Mouse (Mus musculus) CH12.LX (cell line): Measurements from ENCODE around the gene Zbtb21. TPM values are rescaled to one million over a fixed set of nuclear protein-coding genes. Genes with fewer than 3 reads are reported as not detected.
A peak's percentile ranks its signal among the peaks of the same experiment; 100 is the strongest.
"Not testable (repeated sequence)": the region's sequence is repeated elsewhere in the genome, so short reads cannot be mapped to it uniquely, and the experiment has no call there.

Experiments
- DNase-seq: peaks from one replicate; pipeline ENCODE4 v3.0.0-alpha.2; 2013; ENCODE audit errors: extremely low read depth
- H3K27ac ChIP-seq: 2 replicates; pipeline ENCODE4 v1.5.1; 2012; ENCODE audit warnings: low read depth, mild to moderate bottlenecking, control low read depth, moderate library complexity; ENCODE audit not compliant: insufficient read depth
- H3K27me3 ChIP-seq: replicated peaks from 2 replicates; pipeline ENCODE3; 2012; ENCODE audit warnings: inconsistent platforms
- H3K36me3 ChIP-seq, 2 experiments: replicated peaks in 1 of 2; 2 replicates each; pipeline versions ENCODE3 to v1.6.1; 2012; ENCODE audit warnings: inconsistent platforms in 1 of 2, low read length in 1 of 2, mild to moderate bottlenecking in 1 of 2, mixed read lengths in 1 of 2, moderate library complexity in 1 of 2; ENCODE audit not compliant: control insufficient read depth in 1 of 2, insufficient read depth in 1 of 2
- H3K4me1 ChIP-seq, 2 experiments: 2 replicates each; pipeline ENCODE4 v1.6.1; 2012; ENCODE audit warnings: inconsistent platforms in 1 of 2, moderate library complexity in 1 of 2; ENCODE audit not compliant: insufficient read depth in 2 of 2, control insufficient read depth in 1 of 2
- H3K4me2 ChIP-seq: 2 replicates; pipeline ENCODE4 v1.6.1; 2012; ENCODE audit warnings: low read depth, mild to moderate bottlenecking, control low read depth; ENCODE audit not compliant: poor library complexity, insufficient read depth, severe bottlenecking
- H3K4me3 ChIP-seq, 3 experiments: fragments of 150-350 bp in 1 of 3; sonication (generic) in 1 of 3; replicated peaks in 1 of 3; 2 replicates each; pipeline versions ENCODE3 to v1.5.1; 2011 to 2012; ENCODE audit warnings: low read depth in 2 of 3, low read length in 2 of 3, mild to moderate bottlenecking in 2 of 3, moderate library complexity in 2 of 3, control low read depth in 1 of 3, improper control_type of control experiment in 1 of 3, inconsistent platforms in 1 of 3, mixed read lengths in 1 of 3; ENCODE audit not compliant: poor library complexity in 1 of 3
- H3K79me2 ChIP-seq: replicated peaks from 2 replicates; pipeline ENCODE4 v1.6.1; 2012; ENCODE audit warnings: mild to moderate bottlenecking, moderate library complexity; ENCODE audit not compliant: control insufficient read depth, poor library complexity, insufficient read depth, severe bottlenecking; ENCODE audit errors: extremely low read depth
- H3K9ac ChIP-seq: 2 replicates; pipeline ENCODE4 v1.6.1; 2012; ENCODE audit warnings: low read depth, mild to moderate bottlenecking, control low read depth, moderate library complexity; ENCODE audit not compliant: insufficient read depth
- H3K9me3 ChIP-seq: replicated peaks from 2 replicates; pipeline ENCODE3; 2012; ENCODE audit warnings: low read length, inconsistent platforms, mixed read lengths
- BHLHE40 ChIP-seq: IDR thresholded peaks from 2 replicates; pipeline ENCODE4 v1.6.1; 2011; ENCODE audit warnings: mild to moderate bottlenecking, low read depth, low read length, improper control_type of control experiment
- CHD1 ChIP-seq: IDR thresholded peaks from 2 replicates; pipeline ENCODE4 v1.6.1; 2012; ENCODE audit warnings: low read depth, low read length, improper control_type of control experiment, inconsistent platforms
- E2F4 ChIP-seq: IDR thresholded peaks from 2 replicates; pipeline ENCODE4 v1.6.1; 2011; ENCODE audit warnings: low read depth, low read length, improper control_type of control experiment; ENCODE audit not compliant: insufficient replicate concordance
- ELF1 ChIP-seq: IDR thresholded peaks from 2 replicates; pipeline ENCODE4 v1.6.1; 2014; ENCODE audit warnings: low read depth, mild to moderate bottlenecking, inconsistent platforms, low read length, improper control_type of control experiment
- ETS1 ChIP-seq: conservative IDR thresholded peaks from 2 replicates; pipeline ENCODE4 v1.6.1; 2012; ENCODE audit warnings: low read depth, mild to moderate bottlenecking, inconsistent platforms, low read length, improper control_type of control experiment, moderate library complexity
- HCFC1 ChIP-seq: IDR thresholded peaks from 2 replicates; pipeline ENCODE4 v1.6.1; 2012; ENCODE audit warnings: low read depth, mild to moderate bottlenecking, inconsistent platforms, low read length, improper control_type of control experiment
- JUN ChIP-seq: IDR thresholded peaks from 2 replicates; pipeline ENCODE4 v1.6.1; 2011; ENCODE audit warnings: low read depth, mild to moderate bottlenecking, low read length, improper control_type of control experiment, moderate library complexity; ENCODE audit not compliant: insufficient read depth
- KAT2A ChIP-seq: IDR thresholded peaks from 2 replicates; pipeline ENCODE4 v1.6.1; 2012; ENCODE audit warnings: low read length, improper control_type of control experiment, inconsistent platforms; ENCODE audit not compliant: insufficient replicate concordance
- MAX ChIP-seq: IDR thresholded peaks from 2 replicates; pipeline ENCODE4 v1.6.1; 2011; ENCODE audit warnings: low read length, improper control_type of control experiment
- MAZ ChIP-seq: IDR thresholded peaks from 2 replicates; pipeline ENCODE4 v1.6.1; 2012; ENCODE audit warnings: low read depth, mild to moderate bottlenecking, inconsistent platforms, low read length, improper control_type of control experiment, moderate library complexity
- MEF2A ChIP-seq: IDR thresholded peaks from 2 replicates; pipeline ENCODE4 v1.6.1; 2014; ENCODE audit warnings: low read depth, mild to moderate bottlenecking, inconsistent platforms, low read length, improper control_type of control experiment, borderline replicate concordance
- MXI1 ChIP-seq: IDR thresholded peaks from 2 replicates; pipeline ENCODE4 v1.6.1; 2011; ENCODE audit warnings: mild to moderate bottlenecking, low read depth, low read length, improper control_type of control experiment
- MYC ChIP-seq: IDR thresholded peaks from 2 replicates; pipeline ENCODE4 v1.6.1; 2011; ENCODE audit warnings: low read depth, mild to moderate bottlenecking, improper control_type of control experiment, low read length
- NRF1 ChIP-seq: IDR thresholded peaks from 2 replicates; pipeline ENCODE4 v1.6.1; 2014; ENCODE audit warnings: low read depth, mild to moderate bottlenecking, inconsistent platforms, low read length, improper control_type of control experiment, moderate library complexity
- PAX5 ChIP-seq: IDR thresholded peaks from 2 replicates; pipeline ENCODE4 v1.6.1; 2012; ENCODE audit warnings: low read length, inconsistent platforms, mixed read lengths
- POLR2AphosphoS2 ChIP-seq: IDR thresholded peaks from 2 replicates; pipeline ENCODE4 v1.6.1; 2011; ENCODE audit warnings: low read depth, low read length, improper control_type of control experiment
- RAD21 ChIP-seq: IDR thresholded peaks from 2 replicates; pipeline ENCODE4 v1.6.1; 2011; ENCODE audit warnings: low read depth, mild to moderate bottlenecking, low read length, improper control_type of control experiment, moderate library complexity
- RCOR1 ChIP-seq: conservative IDR thresholded peaks from 2 replicates; pipeline ENCODE4 v1.6.1; 2012; ENCODE audit warnings: low read depth, mild to moderate bottlenecking, inconsistent platforms, low read length, improper control_type of control experiment
- SMC3 ChIP-seq: IDR thresholded peaks from 2 replicates; pipeline ENCODE4 v1.6.1; 2011; ENCODE audit warnings: low read depth, low read length, improper control_type of control experiment
- TCF12 ChIP-seq: IDR thresholded peaks from 2 replicates; pipeline ENCODE4 v1.6.1; 2014; ENCODE audit warnings: low read depth, mild to moderate bottlenecking, inconsistent platforms, low read length, improper control_type of control experiment
- UBTF ChIP-seq: IDR thresholded peaks from 2 replicates; pipeline ENCODE4 v1.6.1; 2012; ENCODE audit warnings: low read depth, mild to moderate bottlenecking, inconsistent platforms, low read length, improper control_type of control experiment, moderate library complexity
- USF1 ChIP-seq: IDR thresholded peaks from 2 replicates; pipeline ENCODE4 v1.6.1; 2014; ENCODE audit warnings: low read depth, mild to moderate bottlenecking, inconsistent platforms, low read length, improper control_type of control experiment
- ZKSCAN1 ChIP-seq: IDR thresholded peaks from 2 replicates; pipeline ENCODE4 v1.6.1; 2012; ENCODE audit warnings: low read depth, inconsistent platforms, low read length, improper control_type of control experiment, borderline replicate concordance
- ZMIZ1 ChIP-seq: IDR thresholded peaks from 2 replicates; pipeline ENCODE4 v1.6.1; 2012; ENCODE audit warnings: low read depth, mild to moderate bottlenecking, inconsistent platforms, low read length, improper control_type of control experiment
- ZNF384 ChIP-seq: IDR thresholded peaks from 2 replicates; pipeline ENCODE4 v1.6.1; 2012; ENCODE audit warnings: low read depth, low read length, improper control_type of control experiment, inconsistent platforms
- dilution Hi-C: fragments of 300-500 bp; cut with MboI; formaldehyde crosslinking; loops from 2 replicates; pipeline ENCODE4 v1.14.3; 2020; ENCODE audit warnings: low sequenced_read_pairs; ENCODE audit not compliant: extremely low pct_unique_long_range_greater_than_20kb, extremely low pct_ligation_motif_present
- in situ Hi-C: fragments of 300-500 bp; cut with MboI; formaldehyde crosslinking; loops from 3 replicates; pipeline ENCODE4 v1.14.3; 2019; ENCODE audit warnings: low sequenced_read_pairs, low pct_ligation_motif_present, low pct_unique_long_range_greater_than_20kb, mixed read lengths
- polyA plus RNA-seq: library from polyadenylated mRNA; unstranded; fragments of >175 nt; gene quantifications from 2 replicates; pipeline ENCODE4 v1.2.1, GENCODE M21; 2012; ENCODE audit warnings: low read depth; ENCODE audit not compliant: insufficient read length
- total RNA-seq, 2 experiments: library from RNA; depleted of rRNA; stranded (reverse); fragments of 300-350 nt in 1 of 2; fragments of >200 nt in 1 of 2; gene quantifications; 2 replicates each; pipeline ENCODE4 v1.2.3; 2012 to 2014

Zbtb21 gene
- total and polyA plus RNA-seq, 3 experiments: 9.9 to 24.8 (median 13.2) TPM

DNA sequence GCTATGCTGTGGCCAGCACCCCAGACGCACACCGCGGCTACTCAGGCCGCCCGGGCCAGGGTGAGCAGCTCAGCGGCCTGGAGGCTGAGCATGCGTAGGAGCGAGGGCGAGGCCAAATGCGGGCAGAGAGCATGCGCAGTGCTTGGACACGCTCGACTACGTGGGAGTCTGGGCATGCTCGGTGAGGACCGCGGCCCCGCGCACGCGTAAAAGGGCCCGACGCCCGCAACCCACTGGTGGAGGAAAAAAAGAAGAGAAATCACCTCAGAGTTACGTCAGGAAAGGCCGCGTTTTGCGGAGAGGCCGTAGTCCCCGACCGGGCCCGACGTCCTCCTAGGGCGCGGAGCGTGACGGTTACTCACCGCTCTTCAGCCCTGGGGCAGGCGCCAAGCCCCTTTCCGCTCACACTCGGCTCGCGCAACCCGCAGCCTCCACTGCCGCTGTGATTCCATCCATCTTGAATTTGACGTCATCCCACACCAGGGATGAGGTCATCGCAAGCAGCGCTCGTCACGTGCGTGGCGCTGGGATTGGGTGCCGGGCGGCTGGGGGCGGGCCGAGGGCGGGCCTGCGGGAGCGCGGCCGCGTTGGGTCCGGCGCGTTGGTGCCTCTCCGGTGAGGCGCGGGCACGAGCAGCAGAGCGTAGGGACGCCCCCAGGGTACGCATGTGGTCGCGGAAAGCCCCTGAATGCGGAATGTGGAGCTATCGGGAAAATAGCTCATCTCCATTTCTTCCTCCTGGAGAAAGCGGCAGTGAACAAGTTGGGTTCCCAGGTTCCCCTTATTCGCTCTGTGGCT, at the start of gene Zbtb21, which contains the start of gene C2cd2 (continued):
- 0 out of 2 replicates have a peak, but pooled peaks have one; percentile 37 for TF ChIP-seq E2F4

DNA sequence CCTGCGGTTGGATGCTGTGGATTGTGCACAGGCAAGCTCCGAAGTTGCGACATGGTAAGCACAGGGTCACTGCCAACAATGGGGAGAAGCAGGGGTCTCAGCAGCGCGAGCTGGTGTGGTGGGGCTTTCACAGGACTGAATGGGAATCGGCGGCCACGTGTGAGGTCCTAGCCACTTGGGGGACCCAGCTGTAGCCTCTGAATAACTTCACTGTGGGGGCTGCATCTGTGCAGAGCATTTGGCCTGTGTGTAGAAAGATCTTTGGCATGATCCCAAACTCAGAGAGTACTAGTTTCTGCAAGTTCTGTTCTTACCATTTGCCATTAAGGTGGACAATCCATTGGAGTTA, 34.9 kb upstream of the Zbtb21 start:
- in situ Hi-C loops: loop anchor here (5.0 kb wide), 1 partner anchor 85 kb away; the partner anchor contains the start of gene A630089N07Rik

DNA sequence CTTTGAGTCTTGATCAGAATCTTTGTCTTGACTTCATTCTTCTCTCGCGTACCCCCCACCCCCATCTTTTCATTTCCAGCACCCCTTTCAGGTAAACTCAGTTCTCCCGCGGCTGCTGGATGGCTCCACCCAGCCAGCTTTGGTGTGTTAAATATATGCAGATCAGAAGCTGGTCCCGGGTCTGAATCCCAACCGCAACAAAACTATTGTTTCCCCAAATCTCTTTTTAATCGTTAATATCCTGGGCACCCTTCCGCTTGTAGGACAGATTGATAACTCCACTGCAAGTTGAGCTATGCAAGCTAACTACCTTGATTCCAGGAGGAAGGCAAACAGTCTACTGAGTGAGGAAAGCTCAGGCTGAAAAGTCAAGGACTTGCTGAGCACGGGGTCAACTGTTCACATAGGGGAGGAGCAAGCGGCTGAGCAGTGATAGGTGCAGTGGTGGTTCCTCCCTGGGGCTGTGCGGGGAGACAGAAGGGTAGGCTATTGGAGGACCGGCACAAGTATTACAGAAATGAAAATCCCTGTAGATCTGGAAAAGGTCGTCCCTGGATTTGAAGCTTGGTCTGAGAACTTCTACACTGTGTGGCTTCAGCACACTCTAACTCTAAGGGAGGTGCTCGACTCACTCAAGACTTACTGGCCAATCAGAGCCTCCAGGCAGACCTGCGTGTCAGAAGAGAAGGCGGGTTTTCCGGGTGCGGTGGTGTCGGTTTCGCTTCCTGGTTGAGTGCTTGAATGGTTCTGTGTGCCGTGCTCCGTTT, 34.4 kb upstream of the Zbtb21 start, which contains the start of gene B230307C23Rik:
B230307C23Rik (plus strand) TSS at position 700 of the 767 bp plus-strand sequence.
- Histone ChIP-seq H3K9me3 (peaks cover 22% of the 10 kb centered on the region), H3K4me2 (peak within 1 kb of the TSS; percentile 98), H3K9ac (peak within 1 kb of the TSS; percentile 96), H3K79me2 (peaks cover 35% of the 10 kb centered on the region), H3K36me3 (peaks cover 12 to 27% of the 10 kb centered on the region in 2 experiments), H3K4me1 (peaks cover 8 to 23% of the 10 kb centered on the region in 2 experiments), H3K27ac (peak within 1 kb of the TSS; percentile 58), H3K27me3 (peaks cover 1% of the 10 kb centered on the region), H3K4me3 (peak within 1 kb of the TSS; percentile 60 to 93 (median 66))
- dilution Hi-C loops: no loop called here
- DNase-seq: peak; percentile 97
- in situ Hi-C loops: loop anchor here (5.0 kb wide), 1 partner anchor 86 kb away; the partner anchor contains the start of gene A630089N07Rik
- TF ChIP-seq ETS1: no peak
- no peak for TF ChIP-seq JUN
- peak; percentile 32; the same call in 1 of the 2 replicates for TF ChIP-seq MAZ
- TF ChIP-seq MAX: no peak; the same call in 1 of the 2 replicates
- no peak; the same call in 1 of the 2 replicates for TF ChIP-seq CHD1
- no peak for TF ChIP-seq KAT2A
- no peak for TF ChIP-seq POLR2AphosphoS2
- no peak for TF ChIP-seq NRF1
- TF ChIP-seq SMC3: no peak
- TF ChIP-seq UBTF: no peak
- TF ChIP-seq RCOR1: no peak
- TF ChIP-seq ZMIZ1: peak; percentile 74
- TF ChIP-seq RAD21: no peak
- no peak for TF ChIP-seq ZNF384
- peak; percentile 97 for TF ChIP-seq ELF1
- 0 out of 2 replicates have a peak, but pooled peaks have one; percentile 24 for TF ChIP-seq BHLHE40
- peak; percentile 76 for TF ChIP-seq HCFC1
- TF ChIP-seq MEF2A: no peak; the same call in none of the 2 replicates
- TF ChIP-seq USF1: no peak
- TF ChIP-seq ZKSCAN1: no peak
- TF ChIP-seq MXI1: no peak
- no peak for TF ChIP-seq PAX5
- TF ChIP-seq TCF12: no peak; the same call in none of the 2 replicates
- peak; percentile 54; the same call in 1 of the 2 replicates for TF ChIP-seq E2F4

More for the DNA sequence above, 34.9 kb upstream of the Zbtb21 start:
- peaks cover 41% of the 10 kb centered on the region for H3K79me2 ChIP-seq
- H3K36me3 ChIP-seq: peaks cover 15 to 32% of the 10 kb centered on the region in 2 experiments
- peaks cover 27% of the 10 kb centered on the region for H3K9me3 ChIP-seq
- H3K4me3 ChIP-seq: peak overlapping the region; percentile 60 to 93 (median 66)
- H3K9ac ChIP-seq: peak overlapping the region; percentile 96
- peak overlapping the region; percentile 54; the same call in 1 of the 2 replicates for H3K27ac ChIP-seq
- TF ChIP-seq MYC (peak; percentile 70), MAX (peak; percentile 77; the same call in 1 of the 2 replicates), MXI1 (peak; percentile 93)
- H3K27me3 ChIP-seq, dilution Hi-C loops: not testable (repeated sequence)
- DNase-seq: peak; percentile 16
- peaks cover 8 to 22% of the 10 kb centered on the region in 2 experiments for H3K4me1 ChIP-seq
- peak overlapping the region; percentile 98; the same call in 1 of the 2 replicates for H3K4me2 ChIP-seq
